ENCODE assay signal across 8 mouse cellular contexts in genomic region chr2:118896914-118897291, GRCm38 (mm10). TPM values are rescaled to one million over a fixed set of nuclear protein-coding genes. Genes with fewer than 3 reads are reported as not detected.
DNase-seq lines count a peak whose midpoint lies in the region; ATAC-seq and TF ChIP-seq lines count a peak whose summit lies in the region.

No protein-coding gene starts in this region.

- TF ChIP-seq POLR2A in brain, embryonic 14.5 days (IDR thresholded peaks at IDR 0.05; ENCODE audit: borderline replicate concordance, extremely low read depth, insufficient read depth, insufficient read length, poor library complexity, severe bottlenecking) = no peak

- DNase-seq in layer of hippocampus, adult 2 months (ENCODE audit: low spot score in 2 of 2) = no peak
- DNase-seq in layer of hippocampus, postnatal 14 days (ENCODE audit: low spot score in 2 of 2) = no peak
- DNase-seq in brain, embryonic 14.5 days (ENCODE audit: low read depth) = peak; percentile 19
- no peak for DNase-seq in adrenal gland, postnatal 25 days
- DNase-seq in cerebellum, adult 8-10 months = no peak

- WGBS in hindbrain, embryonic 13.5 days = under 1% methylated on average over 13 of the region's 13 CpGs
- under 1% methylated on average over 13 of the region's 13 CpGs for WGBS in midbrain, embryonic 13.5 days

- H3K27me3 ChIP-seq in hindbrain, embryonic 13.5 days = peaks cover 89% of the 10 kb centered on the region
- H3K27me3 ChIP-seq in midbrain, embryonic 13.5 days = peaks cover 83% of the 10 kb centered on the region

- no peaks in the 10 kb centered on the region for H3K36me3 ChIP-seq in hindbrain, embryonic 13.5 days
- H3K36me3 ChIP-seq in midbrain, embryonic 13.5 days = no peaks in the 10 kb centered on the region

- H3K4me2 ChIP-seq in hindbrain, embryonic 13.5 days = peak overlapping the region; percentile 68
- peak overlapping the region; percentile 63 for H3K4me2 ChIP-seq in midbrain, embryonic 13.5 days (replicated peaks)

- no peak for TF ChIP-seq CTCF in layer of hippocampus, adult 2 months (conservative IDR thresholded peaks at IDR 0.05)
- TF ChIP-seq CTCF in brain, embryonic 14.5 days (IDR thresholded peaks at IDR 0.05; ENCODE audit: borderline replicate concordance, extremely low read depth, insufficient read depth, insufficient read length) = no peak

- peak overlapping the region; percentile 57 for H3K4me3 ChIP-seq in layer of hippocampus, adult 2 months
- H3K4me3 ChIP-seq in hindbrain, embryonic 13.5 days = peak overlapping the region; percentile 43
- H3K4me3 ChIP-seq in midbrain, embryonic 13.5 days (replicated peaks) = peak overlapping the region; percentile 41

- H3K27ac ChIP-seq in layer of hippocampus, adult 2 months = peak overlapping the region; percentile 79
- no peak overlapping the region for H3K27ac ChIP-seq in hindbrain, embryonic 13.5 days
- no peak overlapping the region for H3K27ac ChIP-seq in midbrain, embryonic 13.5 days

- ATAC-seq in hindbrain, embryonic 13.5 days (ENCODE audit: low FRiP score) = no peak
- no peak for ATAC-seq in midbrain, embryonic 13.5 days
- ATAC-seq in erythroid progenitor cell, adult 5-6 weeks (replicated peaks; ENCODE audit: low FRiP score, poor library complexity, severe bottlenecking) = no peak

- H3K9ac ChIP-seq in hindbrain, embryonic 13.5 days = peak overlapping the region; percentile 68
- H3K9ac ChIP-seq in midbrain, embryonic 13.5 days (replicated peaks) = peak overlapping the region; percentile 56

- no peaks in the 10 kb centered on the region for H3K9me3 ChIP-seq in hindbrain, embryonic 13.5 days
- H3K9me3 ChIP-seq in midbrain, embryonic 13.5 days = no peaks in the 10 kb centered on the region

- H3K4me1 ChIP-seq in hindbrain, embryonic 13.5 days (replicated peaks) = peaks cover 43% of the 10 kb centered on the region
- H3K4me1 ChIP-seq in midbrain, embryonic 13.5 days (replicated peaks) = peaks cover 40% of the 10 kb centered on the region

RNA-seq across cellular contexts. Expression of gene Bahd1, which starts 3.3 kb away (rescaled TPM):
- 10 to 100 TPM; 58.6 to 61.1 TPM for total RNA-seq in layer of hippocampus, adult 2 months (2021)
- total RNA-seq in layer of hippocampus, postnatal 14 days (2021) = 10 to 100 TPM; 36.6 to 36.7 TPM
- polyA plus RNA-seq in brain, embryonic 14.5 days (2012; rRNA removed) = 21.8 and 25.7 TPM in 2 replicates
- polyA plus RNA-seq in hindbrain, embryonic 13.5 days (2015; fragmentation: Nextera tagmentation; extraction: Ambion mirVana) = 5.0 and 5.1 TPM in 2 replicates
- polyA plus RNA-seq in midbrain, embryonic 13.5 days (2015; fragmentation: Nextera tagmentation; extraction: Ambion mirVana) = 4.2 and 5.0 TPM in 2 replicates
- total RNA-seq in adrenal gland, postnatal 25 days (2021) = 42.6 and 54.4 TPM in 2 replicates
- total RNA-seq in erythroid progenitor cell, adult 5-6 weeks (2015; ENCODE audit: low replicate concordance) = 7.6 and 8.8 TPM in 2 replicates
- 14.5 and 15.1 TPM in 2 replicates for total RNA-seq in erythroid progenitor cell, adult 5-6 weeks (2017; ENCODE audit: low replicate concordance)

RNA-seq across cellular contexts. Expression of gene Chst14, which starts 29.4 kb away (rescaled TPM):
- total RNA-seq in layer of hippocampus, adult 2 months (2021) = 1 to 10 TPM; 2.5 to 3.0 TPM
- 1 to 10 TPM; 2.5 to 3.2 TPM for total RNA-seq in layer of hippocampus, postnatal 14 days (2021)
- polyA plus RNA-seq in brain, embryonic 14.5 days (2012; rRNA removed) = 8.4 and 10.7 TPM in 2 replicates
- 6.9 and 8.1 TPM in 2 replicates for polyA plus RNA-seq in hindbrain, embryonic 13.5 days (2015; fragmentation: Nextera tagmentation; extraction: Ambion mirVana)
- 6.2 and 6.6 TPM in 2 replicates for polyA plus RNA-seq in midbrain, embryonic 13.5 days (2015; fragmentation: Nextera tagmentation; extraction: Ambion mirVana)
- total RNA-seq in adrenal gland, postnatal 25 days (2021) = 12.6 and 19.1 TPM in 2 replicates
- total RNA-seq in erythroid progenitor cell, adult 5-6 weeks (2015; ENCODE audit: low replicate concordance) = not detected in 2 replicates
- 0.77 TPM in 1 of 2 replicates, not detected in the other for total RNA-seq in erythroid progenitor cell, adult 5-6 weeks (2017; ENCODE audit: low replicate concordance)

RNA-seq across cellular contexts. Expression of gene Ivd, which starts 35.1 kb away (rescaled TPM):
- total RNA-seq in layer of hippocampus, adult 2 months (2021) = 100 to 1,000 TPM; 117 to 121 TPM
- 100 to 1,000 TPM in 1 of 2 experiments, 10 to 100 TPM in 1; 97.2 to 126 TPM for total RNA-seq in layer of hippocampus, postnatal 14 days (2021)
- 57.5 and 60.2 TPM in 2 replicates for polyA plus RNA-seq in brain, embryonic 14.5 days (2012; rRNA removed)
- 41.8 and 44.7 TPM in 2 replicates for polyA plus RNA-seq in hindbrain, embryonic 13.5 days (2015; fragmentation: Nextera tagmentation; extraction: Ambion mirVana)
- 42.5 and 42.8 TPM in 2 replicates for polyA plus RNA-seq in midbrain, embryonic 13.5 days (2015; fragmentation: Nextera tagmentation; extraction: Ambion mirVana)
- total RNA-seq in adrenal gland, postnatal 25 days (2021) = 342 and 470 TPM in 2 replicates
- 5.4 and 6.3 TPM in 2 replicates for total RNA-seq in erythroid progenitor cell, adult 5-6 weeks (2015; ENCODE audit: low replicate concordance)
- 1.9 and 7.3 TPM in 2 replicates for total RNA-seq in erythroid progenitor cell, adult 5-6 weeks (2017; ENCODE audit: low replicate concordance)

Comparison
In these comparisons a context has a peak if more than half of its experiments do, and no peak if none do; other contexts are left out.
1. RNA of gene Ivd, which starts 35.1 kb away (total RNA-seq): 342 to 470 TPM in adrenal gland, postnatal 25 days, 97.2 to 126 TPM in layer of hippocampus, postnatal 14 days and 117 to 121 TPM in layer of hippocampus, adult 2 months; 1.9 to 7.3 TPM in erythroid progenitor cell, adult 5-6 weeks; every median in the first group is over 10 times any median in the second.
2. Peak in every context shown above with its lines, with median percentiles within 50 percentile points of each other: H3K4me3 ChIP-seq.